20 mouse cellular contexts compared by ENCODE assay signal in the genomic region with DNA sequence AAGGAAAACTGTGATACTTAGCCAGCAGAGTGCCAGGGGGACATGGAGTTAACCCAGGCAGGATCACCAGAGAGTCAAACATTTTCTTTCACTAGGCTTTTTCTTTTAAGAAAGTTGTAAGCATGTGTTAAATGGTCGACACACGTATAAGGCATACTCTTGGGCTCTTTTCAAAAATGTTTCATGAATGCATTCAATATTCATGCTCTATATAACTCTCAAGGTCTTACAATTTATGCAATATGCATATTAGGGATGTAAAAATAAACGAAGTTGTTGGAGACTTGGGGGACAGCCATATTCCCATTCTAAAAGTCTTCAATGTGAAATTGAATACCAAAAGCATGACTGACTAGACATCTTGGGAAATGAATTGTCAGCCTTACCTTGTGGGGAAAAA. TPM values are rescaled to one million over a fixed set of nuclear protein-coding genes. Genes with fewer than 3 reads are reported as not detected.
"Had no signal": no experiment of that assay in that cellular context is flagged by ENCODE, and none has a peak within 500 bp of the region (broad histone marks: within the 10 kb centered on the region; RNA-seq: fewer than 3 reads in every experiment).

No protein-coding gene starts in this region.

- H3K4me3 ChIP-seq: neural tube, embryonic 13.5 days; neural tube, embryonic 15.5 days; stomach, embryonic 15.5 days had no signal

- H3K4me2 ChIP-seq: neural tube, embryonic 13.5 days; neural tube, embryonic 15.5 days; stomach, embryonic 15.5 days had no signal

- H3K27me3 ChIP-seq: neural tube, embryonic 13.5 days; neural tube, embryonic 15.5 days; stomach, embryonic 15.5 days had no signal

- H3K4me1 ChIP-seq: neural tube, embryonic 13.5 days; neural tube, embryonic 15.5 days; stomach, embryonic 15.5 days had no signal

- H3K27ac ChIP-seq: neural tube, embryonic 13.5 days; neural tube, embryonic 15.5 days; stomach, embryonic 15.5 days; stomach, postnatal 0 days had no signal

- DNase-seq: retina, postnatal 1 day; right cerebral cortex, adult 18-20 months; right cerebral cortex, postnatal 14 days; right cerebral cortex, postnatal 25 days; right cerebral cortex, postnatal 4 days; spleen, adult 18-20 months; thymus, adult 18-20 months; thymus, adult 2 months; thymus, postnatal 14 days; thymus, postnatal 25 days; thymus, postnatal 36 days; thymus, postnatal 4 days had no signal

- H3K9me3 ChIP-seq: neural tube, embryonic 13.5 days; neural tube, embryonic 15.5 days; stomach, embryonic 15.5 days had no signal

- H3K36me3 ChIP-seq: neural tube, embryonic 13.5 days; neural tube, embryonic 15.5 days; stomach, embryonic 15.5 days had no signal

- H3K9ac ChIP-seq: neural tube, embryonic 13.5 days; neural tube, embryonic 15.5 days; stomach, embryonic 15.5 days had no signal

RNA-seq across cellular contexts. Expression of a gene that starts 32.5 kb away (rescaled TPM):
- total RNA-seq: neutrophil, adult 5-6 weeks had no signal
- polyA plus RNA-seq: neural tube, embryonic 14.5 days; small intestine, adult 2 months; spleen, adult 2 months; stomach, embryonic 15.5 days; stomach, postnatal 0 days; thymus, adult 2 months had no signal
